Mouse (Mus musculus) lung, embryonic 15.5 days (tissue): ENCODE measurements at regions not wholly inside any gene's neighbourhood (a gene's known extent, or its start where the extent isn't known, plus 50 kb on each side); places are given as distances from the start of the nearest gene placed in this dataset.
A peak's percentile ranks its signal among the peaks of the same experiment; 100 is the strongest.

Experiments
- ATAC-seq: fragments of 200-750 bp; cut with Nextera tagmentation; 2 replicates; pipeline ENCODE4 v1.8.0; 2017; ENCODE audit warnings: moderate number of reproducible peaks, borderline replicate concordance; ENCODE audit not compliant: low FRiP score, low TSS enrichment; ENCODE audit errors: extremely low read depth
- H3K27ac ChIP-seq: fragments of 300-500 bp; sonication (generic); 2 replicates; pipeline ENCODE4 v1.5.1; 2015; ENCODE audit warnings: moderate library complexity, mild to moderate bottlenecking, inconsistent platforms
- H3K27me3 ChIP-seq: fragments of 300-500 bp; sonication (generic); 2 replicates; pipeline ENCODE4 v1.6.1; 2015; ENCODE audit warnings: inconsistent platforms
- H3K36me3 ChIP-seq: fragments of 300-500 bp; sonication (generic); 2 replicates; pipeline ENCODE4 v1.6.1; 2015; ENCODE audit warnings: inconsistent platforms
- H3K4me1 ChIP-seq: fragments of 300-500 bp; sonication (generic); 2 replicates; pipeline ENCODE4 v1.6.1; 2015; ENCODE audit warnings: inconsistent platforms
- H3K4me2 ChIP-seq: fragments of 300-500 bp; sonication (generic); 2 replicates; pipeline ENCODE4 v1.6.1; 2015; ENCODE audit warnings: inconsistent platforms, mild to moderate bottlenecking, moderate library complexity
- H3K4me3 ChIP-seq: fragments of 300-500 bp; sonication (generic); 2 replicates; pipeline ENCODE4 v1.5.1; 2015; ENCODE audit warnings: mild to moderate bottlenecking, inconsistent platforms
- H3K9ac ChIP-seq: fragments of 300-500 bp; sonication (generic); 2 replicates; pipeline ENCODE4 v1.6.1; 2015; ENCODE audit warnings: inconsistent platforms
- H3K9me3 ChIP-seq: fragments of 300-500 bp; sonication (generic); 2 replicates; pipeline ENCODE4 v1.6.1; 2016; ENCODE audit warnings: inconsistent platforms
- WGBS: fragments of 180-500 bp; shearing (Covaris S2); methylation state at CpG from one replicate; pipeline ENCODE4 v1.1.7; 2015; 5-methylcytosine and 5-hydroxymethylcytosine counted together

- Histone ChIP-seq H3K4me2 (no peak overlapping the region), H3K4me1 (no peaks in the 10 kb centered on the region), H3K9me3 (no peaks in the 10 kb centered on the region), H3K4me3 (no peak overlapping the region), H3K9ac (no peak overlapping the region), H3K27ac (no peak overlapping the region), H3K27me3 (no peaks in the 10 kb centered on the region), H3K36me3 (no peaks in the 10 kb centered on the region)
- no peak for ATAC-seq
- WGBS = 28% methylated on average over 5 of the region's 5 CpGs
These were observed 139.2 kb upstream of the Kcnj16 start for GRCm38 (mm10) chr11:110828584-110828983.

- Histone ChIP-seq H3K4me3 (no peak overlapping the region), H3K4me2 (no peak overlapping the region), H3K36me3 (no peaks in the 10 kb centered on the region), H3K27me3 (no peaks in the 10 kb centered on the region), H3K4me1 (no peaks in the 10 kb centered on the region), H3K9ac (no peak overlapping the region), H3K27ac (no peak overlapping the region), H3K9me3 (no peaks in the 10 kb centered on the region)
- ATAC-seq = no peak
- 72% methylated on average over 4 of the region's 4 CpGs for WGBS
These were observed 131.1 kb upstream of the Kcnj16 start for GRCm38 (mm10) chr11:110836688-110837087.

- 95% methylated on average over 7 of the region's 7 CpGs for WGBS
- no peaks in the 10 kb centered on the region for H3K4me1 ChIP-seq
- no peak overlapping the region for H3K9ac ChIP-seq
- H3K9me3 ChIP-seq = no peaks in the 10 kb centered on the region
- H3K4me3 ChIP-seq = no peak overlapping the region
- H3K27ac ChIP-seq = no peak overlapping the region
- no peaks in the 10 kb centered on the region for H3K27me3 ChIP-seq
- no peak overlapping the region for H3K4me2 ChIP-seq
- H3K36me3 ChIP-seq = no peaks in the 10 kb centered on the region
- no peak for ATAC-seq
These were observed 128.5 kb upstream of the Kcnj16 start for GRCm38 (mm10) chr11:110839316-110839715.

- Histone ChIP-seq H3K4me1 (no peaks in the 10 kb centered on the region), H3K4me2 (no peak overlapping the region), H3K27me3 (no peaks in the 10 kb centered on the region), H3K4me3 (no peak overlapping the region), H3K27ac (no peak overlapping the region), H3K9me3 (no peaks in the 10 kb centered on the region), H3K36me3 (no peaks in the 10 kb centered on the region), H3K9ac (no peak overlapping the region)
- WGBS = 81% methylated on average over 3 of the region's 3 CpGs
- ATAC-seq = no peak
These were observed 99.5 kb upstream of the Kcnj16 start for GRCm38 (mm10) chr11:110868319-110868718.

- Histone ChIP-seq H3K27ac (no peak overlapping the region), H3K27me3 (no peaks in the 10 kb centered on the region), H3K4me3 (no peak overlapping the region), H3K4me2 (no peak overlapping the region), H3K9me3 (no peaks in the 10 kb centered on the region), H3K36me3 (no peaks in the 10 kb centered on the region), H3K9ac (no peak overlapping the region), H3K4me1 (no peaks in the 10 kb centered on the region)
- WGBS = 86% methylated on average over 2 of the region's 2 CpGs
- ATAC-seq = no peak
These were observed 97.7 kb upstream of the Kcnj16 start for GRCm38 (mm10) chr11:110870133-110870532.

GRCm38 (mm10) chr11:110874626-110875025, 93.2 kb upstream of the Kcnj16 start:
- H3K4me2 ChIP-seq = no peak overlapping the region
- no peaks in the 10 kb centered on the region for H3K4me1 ChIP-seq
- no peak overlapping the region for H3K4me3 ChIP-seq
- no peak for ATAC-seq
- H3K27me3 ChIP-seq = no peaks in the 10 kb centered on the region
- H3K9ac ChIP-seq = no peak overlapping the region
- no peak overlapping the region for H3K27ac ChIP-seq
- H3K9me3 ChIP-seq = no peaks in the 10 kb centered on the region
- 48% methylated on average over 7 of the region's 7 CpGs for WGBS
- no peaks in the 10 kb centered on the region for H3K36me3 ChIP-seq

- ATAC-seq = no peak
- no peaks in the 10 kb centered on the region for H3K36me3 ChIP-seq
- H3K9me3 ChIP-seq = no peaks in the 10 kb centered on the region
- no peak overlapping the region for H3K27ac ChIP-seq
- no peaks in the 10 kb centered on the region for H3K27me3 ChIP-seq
- WGBS = 74% methylated on average over 9 of the region's 9 CpGs
- no peaks in the 10 kb centered on the region for H3K4me1 ChIP-seq
- no peak overlapping the region for H3K4me2 ChIP-seq
- no peak overlapping the region for H3K9ac ChIP-seq
- no peak overlapping the region for H3K4me3 ChIP-seq
These were observed 86.9 kb upstream of the Kcnj16 start for GRCm38 (mm10) chr11:110880971-110881370.

- Histone ChIP-seq H3K27me3 (no peaks in the 10 kb centered on the region), H3K36me3 (no peaks in the 10 kb centered on the region), H3K27ac (no peak overlapping the region), H3K9ac (no peak overlapping the region), H3K9me3 (no peaks in the 10 kb centered on the region), H3K4me2 (no peak overlapping the region), H3K4me1 (no peaks in the 10 kb centered on the region), H3K4me3 (no peak overlapping the region)
- 40% methylated on average over 3 of the region's 3 CpGs for WGBS
- ATAC-seq = peak; percentile 49; the same call in 1 of the 2 replicates
These were observed 78.3 kb upstream of the Kcnj16 start for GRCm38 (mm10) chr11:110889354-110890151.

GRCm38 (mm10) chr11:110890411-110890810, 77.4 kb upstream of the Kcnj16 start:
- Histone ChIP-seq H3K9ac (no peak overlapping the region), H3K4me3 (no peak overlapping the region), H3K27ac (no peak overlapping the region), H3K4me2 (no peak overlapping the region), H3K27me3 (no peaks in the 10 kb centered on the region), H3K9me3 (no peaks in the 10 kb centered on the region), H3K4me1 (no peaks in the 10 kb centered on the region), H3K36me3 (no peaks in the 10 kb centered on the region)
- ATAC-seq = no peak
- 36% methylated on average over 3 of the region's 3 CpGs for WGBS

- ATAC-seq = no peak
- no peaks in the 10 kb centered on the region for H3K36me3 ChIP-seq
These were observed 64.9 kb upstream of the Kcnj16 start for GRCm38 (mm10) chr11:110902918-110903317.

More at GRCm38 (mm10) chr11:110902918-110903317, 64.9 kb upstream of the Kcnj16 start:
- no peaks in the 10 kb centered on the region for H3K27me3 ChIP-seq
- H3K4me2 ChIP-seq = no peak overlapping the region
- no peak overlapping the region for H3K4me3 ChIP-seq
- no peaks in the 10 kb centered on the region for H3K4me1 ChIP-seq
- WGBS = 52% methylated on average over 6 of the region's 6 CpGs
- H3K9ac ChIP-seq = no peak overlapping the region
- H3K27ac ChIP-seq = no peak overlapping the region
- H3K9me3 ChIP-seq = no peaks in the 10 kb centered on the region
